Mouse (Mus musculus) liver, adult 2 months (tissue): ENCODE measurements at regions not wholly inside any gene's neighbourhood (a gene's known extent, or its start where the extent isn't known, plus 50 kb on each side); places are given as distances from the start of the nearest gene placed in this dataset.

Experiments used
- CTCF ChIP-seq: fragments of 200-500 bp; IDR thresholded peaks from 2 replicates; pipeline ENCODE4 v1.5.1; 2011; ENCODE audit warnings: low read depth, low read length, control low read depth
- POLR2A ChIP-seq: fragments of 200-500 bp; IDR thresholded peaks from 2 replicates; pipeline ENCODE4 v1.6.1; 2011; ENCODE audit warnings: low read length, control low read depth; ENCODE audit not compliant: insufficient read depth; ENCODE audit errors: extremely low read depth

GRCm38 (mm10) chr12:36918294-36918876 is 190.0 kb upstream of the Meox2 start:
- TF ChIP-seq POLR2A (no peak), CTCF (no peak)
